Mouse (Mus musculus) Patski (cell line): ENCODE data around the gene Gm26566. TPM values are rescaled to one million over a fixed set of nuclear protein-coding genes. Genes with fewer than 3 reads are reported as not detected.
"Not testable (repeated sequence)": the region's sequence is repeated elsewhere in the genome, so short reads cannot be mapped to it uniquely, and the experiment has no call there.

Experiments used
- ATAC-seq: fragments of 100-300 bp; one replicate; pipeline ENCODE4 v1.8.0; 2021
- CTCF ChIA-PET: fragments of 350-600 bp; sonication (Branson Sonifier 250); formaldehyde crosslinking; loops from one replicate; lab custom pipeline; 2022; ENCODE audit warnings: inconsistent platforms; lab: Charles Lee
- POLR2A ChIA-PET: fragments of 350-600 bp; sonication (Branson Sonifier 250); formaldehyde crosslinking; loops from one replicate; lab custom pipeline; 2022; ENCODE audit warnings: antibody characterized with exemption, inconsistent platforms; lab: Charles Lee
- DNase-seq: peaks from one replicate; pipeline ENCODE4 v3.0.0-alpha.2; 2011; ENCODE audit warnings: low read depth, low spot score
- H3K27me3 ChIP-seq: fragments of 371-371 bp; one replicate; pipeline ENCODE4 v1.5.1; 2021
- CTCF ChIP-seq: fragments of 100-300 bp; IDR thresholded peaks from one replicate; pipeline ENCODE4 v1.5.1; 2021
- in situ Hi-C: fragments of 300-500 bp; cut with MboI; formaldehyde crosslinking; loops from 3 replicates; pipeline ENCODE4 v1.11.1; 2018; ENCODE audit warnings: low pct_unique_long_range_greater_than_20kb, mixed read lengths
- polyA plus RNA-seq: library from polyadenylated mRNA; unstranded; gene quantifications from one replicate; pipeline ENCODE4 v1.2.3, GENCODE M21; 2021

Gm26566 gene
- polyA plus RNA-seq, 1 experiment from 2014 or later: 1.3 TPM

- in situ Hi-C loops: loop anchor here (5.0 kb wide), 1 partner anchor 35 kb away; the partner anchor contains the start of gene Ifnab
- ATAC-seq: no peak
- no peak for DNase-seq
- ChIA-PET CTCF (interaction anchor here (0.8 to 7.6 kb wide), 4 partner anchors 16 to 42 kb away, joined by 3 to 62 read pairs (median 6); no protein-coding TSS in a partner anchor), POLR2A (interaction anchor here (0.6 kb wide), 1 partner anchor 199 kb away, joined by 4 read pairs; no protein-coding TSS in a partner anchor)
- peak; percentile 41 for TF ChIP-seq CTCF
- H3K27me3 ChIP-seq: no peaks in the 10 kb centered on the region
Observed at GRCm38 (mm10) chr4:88727324-88727723, 5.7 kb downstream of the Gm26566 start.

GRCm38 (mm10) chr4:88738480-88738879, 16.9 kb downstream of the Gm26566 start:
- in situ Hi-C loops: no loop called here
- H3K27me3 ChIP-seq: peaks cover 3% of the 10 kb centered on the region
- DNase-seq (no peak), ATAC-seq (no peak)
- peak; percentile 96 for TF ChIP-seq CTCF
- ChIA-PET POLR2A (no interaction called here), CTCF (interaction anchor here (0.8 to 2.8 kb wide), 8 partner anchors 9 to 97 kb away, joined by 3 to 21 read pairs (median 4); partner anchors contain the start of genes Gm26566 and Klhl9)

DNA sequence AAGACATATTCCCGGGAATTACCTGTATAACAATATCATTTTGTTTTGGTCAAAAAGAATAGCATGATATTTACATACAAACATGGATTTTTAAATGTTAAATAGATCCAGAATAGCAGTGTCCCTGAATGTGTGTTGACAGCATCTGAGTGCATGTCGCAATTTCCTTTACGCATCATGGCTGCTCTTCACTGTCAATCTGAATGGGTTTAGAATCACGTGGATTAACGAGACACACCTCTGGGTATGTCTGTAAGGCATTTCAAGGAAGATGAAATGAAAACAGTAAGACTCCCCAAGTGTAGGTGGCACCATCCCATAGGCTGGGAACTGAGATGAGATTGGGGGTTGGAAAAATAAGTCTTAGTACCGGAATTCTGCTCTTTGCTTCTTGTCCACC, 17.4 kb downstream of the Gm26566 start:
- no peak for ATAC-seq
- peaks cover 3% of the 10 kb centered on the region for H3K27me3 ChIP-seq
- TF ChIP-seq CTCF: no peak
- DNase-seq: no peak
- ChIA-PET POLR2A (no interaction called here), CTCF (interaction anchor here (0.8 to 2.8 kb wide), 8 partner anchors 8 to 98 kb away, joined by 3 to 21 read pairs (median 4); partner anchors contain the start of genes Gm26566 and Klhl9)
- in situ Hi-C loops: no loop called here

GRCm38 (mm10) chr4:88741426-88741825, 19.8 kb downstream of the Gm26566 start:
- peaks cover 3% of the 10 kb centered on the region for H3K27me3 ChIP-seq
- in situ Hi-C loops: no loop called here
- TF ChIP-seq CTCF: no peak
- POLR2A ChIA-PET: no interaction called here
- DNase-seq: no peak
- CTCF ChIA-PET: no interaction called here
- no peak for ATAC-seq

GRCm38 (mm10) chr4:88742771-88743371, 21.3 kb downstream of the Gm26566 start:
- no peak for DNase-seq
- no peak for ATAC-seq
- POLR2A ChIA-PET: no interaction called here
- in situ Hi-C loops: no loop called here
- CTCF ChIA-PET: interaction anchor here (0.9 to 1.5 kb wide), 3 partner anchors 15 to 31 kb away, joined by 3 to 4 read pairs (median 4); no protein-coding TSS in a partner anchor
- no peaks in the 10 kb centered on the region for H3K27me3 ChIP-seq
- no peak for TF ChIP-seq CTCF

DNA sequence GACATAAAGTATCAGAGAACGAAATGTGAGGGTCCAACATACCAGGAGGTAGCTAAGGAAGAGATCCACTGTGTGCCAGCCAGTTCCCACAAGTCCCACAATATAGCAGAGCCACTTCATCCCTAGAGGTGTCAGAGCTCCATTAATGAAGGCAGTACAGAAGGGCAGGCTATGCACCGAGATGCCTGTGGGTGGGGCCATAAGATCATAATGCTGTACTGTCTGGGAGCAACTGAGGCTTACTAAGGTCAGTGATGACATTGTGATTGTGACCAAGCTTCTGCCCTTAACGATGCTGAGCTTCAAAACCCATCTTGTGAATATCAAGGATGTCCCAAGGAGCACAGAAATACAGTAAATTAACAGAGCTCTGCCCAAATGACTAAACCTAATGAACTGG, 22.6 kb downstream of the Gm26566 start:
- DNase-seq (no peak), ATAC-seq (no peak)
- CTCF ChIA-PET: interaction anchor here (0.7 to 1.5 kb wide), 3 partner anchors 16 to 47 kb away, joined by 3 to 6 read pairs (median 3); no protein-coding TSS in a partner anchor
- in situ Hi-C loops: no loop called here
- no peaks in the 10 kb centered on the region for H3K27me3 ChIP-seq
- TF ChIP-seq CTCF: no peak
- POLR2A ChIA-PET: no interaction called here

- TF ChIP-seq CTCF: no peak
- DNase-seq (no peak), ATAC-seq (no peak)
- H3K27me3 ChIP-seq: no peaks in the 10 kb centered on the region
- CTCF ChIA-PET: no interaction called here
- in situ Hi-C loops: loop anchor here (25.0 kb wide), 3 partner anchors 112 to 387 kb away; partner anchors contain the start of genes Ifna1 and Mtap
- POLR2A ChIA-PET: interaction anchor here (0.7 kb wide), 1 partner anchor 1570 kb away, joined by 3 read pairs; no protein-coding TSS in a partner anchor
Observed at GRCm38 (mm10) chr4:88749926-88750325, 28.3 kb downstream of the Gm26566 start.

- H3K27me3 ChIP-seq, DNase-seq, ATAC-seq, POLR2A ChIA-PET: not testable (repeated sequence)
- in situ Hi-C loops: loop anchor here (25.0 kb wide), 3 partner anchors 107 to 382 kb away; partner anchors contain the start of genes Ifna1 and Mtap
- CTCF ChIA-PET: interaction anchor here (1.3 to 1.7 kb wide), 2 partner anchors 58 to 112 kb away, joined by 3 to 4 read pairs; no protein-coding TSS in a partner anchor
Observed at GRCm38 (mm10) chr4:88754818-88755340, 33.3 kb downstream of the Gm26566 start, which contains the start of gene Gm13271. TSS of gene Gm13271 (plus strand) at chr4:88754868.

GRCm38 (mm10) chr4:88756581-88757513, 35.2 kb downstream of the Gm26566 start:
- in situ Hi-C loops: loop anchor here (25.0 kb wide), 3 partner anchors 105 to 380 kb away; partner anchors contain the start of genes Ifna1 and Mtap
- peak; percentile 77 for DNase-seq
- POLR2A ChIA-PET: interaction anchor here (1.5 kb wide), 1 partner anchor 111 kb away, joined by 3 read pairs; no protein-coding TSS in a partner anchor
- ATAC-seq: peak; percentile 0
- not testable (repeated sequence) for H3K27me3 ChIP-seq
- CTCF ChIA-PET: interaction anchor here (0.6 to 2.6 kb wide), 14 partner anchors 10 to 661 kb away, joined by 3 to 23 read pairs (median 4); no protein-coding TSS in a partner anchor

GRCm38 (mm10) chr4:88757628-88758031, 36.0 kb downstream of the Gm26566 start:
- peak; percentile 100 for DNase-seq
- H3K27me3 ChIP-seq, POLR2A ChIA-PET: not testable (repeated sequence)
- CTCF ChIA-PET: interaction anchor here (0.7 to 2.6 kb wide), 14 partner anchors 11 to 662 kb away, joined by 3 to 23 read pairs (median 3); no protein-coding TSS in a partner anchor
- in situ Hi-C loops: loop anchor here (25.0 kb wide), 3 partner anchors 105 to 380 kb away; partner anchors contain the start of genes Ifna1 and Mtap
- peak; percentile 100 for ATAC-seq

GRCm38 (mm10) chr4:88758751-88759150, 37.1 kb downstream of the Gm26566 start:
- CTCF ChIA-PET, POLR2A ChIA-PET, DNase-seq, H3K27me3 ChIP-seq, ATAC-seq: not testable (repeated sequence)
- in situ Hi-C loops: loop anchor here (25.0 kb wide), 3 partner anchors 104 to 379 kb away; partner anchors contain the start of genes Ifna1 and Mtap

DNA sequence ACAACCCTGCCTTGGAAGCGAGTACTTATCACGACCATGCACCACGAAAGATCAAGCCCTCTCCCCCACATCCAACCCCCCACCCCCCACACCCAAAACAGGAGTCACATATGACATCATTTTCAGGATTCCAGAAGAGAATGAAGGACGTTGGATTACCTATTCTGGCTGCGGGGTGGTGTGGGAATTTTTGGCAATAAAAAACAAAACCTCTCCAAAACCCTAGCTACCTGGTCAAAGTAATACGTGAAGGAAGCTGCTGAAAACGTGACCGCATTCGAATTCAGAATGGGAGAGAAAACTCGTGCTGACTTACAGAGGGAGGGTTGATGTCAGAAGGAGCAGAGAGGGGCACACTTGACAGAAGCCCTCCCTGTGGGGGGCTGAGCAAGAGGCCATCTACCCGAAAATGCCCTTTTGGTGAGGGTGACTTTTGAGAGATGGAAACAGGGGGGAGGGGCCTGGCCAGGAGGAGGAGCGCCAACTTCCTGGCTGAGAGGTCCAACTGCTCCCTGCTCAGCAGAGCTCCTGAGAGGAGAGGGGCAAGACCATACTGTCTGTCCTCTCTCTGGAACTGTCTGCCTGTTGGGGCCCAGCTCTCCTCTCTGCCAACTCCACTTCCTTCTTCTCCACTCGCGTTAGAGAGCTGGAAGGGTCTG, 38.1 kb downstream of the Gm26566 start, which contains the start of gene Gm13283:
Gm13283 (plus strand) TSS at position 510 of the 659 bp plus-strand sequence.
- in situ Hi-C loops: loop anchor here (25.0 kb wide), 3 partner anchors 103 to 378 kb away; partner anchors contain the start of genes Ifna1 and Mtap
- CTCF ChIA-PET, DNase-seq, ATAC-seq, POLR2A ChIA-PET, H3K27me3 ChIP-seq: not testable (repeated sequence)

GRCm38 (mm10) chr4:88760431-88760830, 38.8 kb downstream of the Gm26566 start:
- ATAC-seq, CTCF ChIA-PET, DNase-seq, POLR2A ChIA-PET, H3K27me3 ChIP-seq: not testable (repeated sequence)
- in situ Hi-C loops: loop anchor here (25.0 kb wide), 3 partner anchors 102 to 377 kb away; partner anchors contain the start of genes Ifna1 and Mtap
